Mouse (Mus musculus) activated CD4-positive, CD25-positive, alpha-beta regulatory T cell, adult 4 months (primary cell): ENCODE data around the gene Ctbp2. TPM values are rescaled to one million over a fixed set of nuclear protein-coding genes. Genes with fewer than 3 reads are reported as not detected.

ENCODE experiments used
- ATAC-seq: one replicate; pipeline ENCODE4 v1.8.0; 2017
- polyA plus RNA-seq, 2 experiments: library from polyadenylated mRNA; unstranded; fragments of 100-300 nt; shearing (Covaris generic); gene quantifications; one replicate each; pipeline ENCODE4 v1.2.1; 2017

The Ctbp2 gene
- polyA plus RNA-seq, 2 experiments from 2014 or later, result 1.6 to 4.4 TPM

GRCm38 (mm10) chr7:133002271-133002670, 121.9 kb downstream of the Ctbp2 start:
- ATAC-seq, result no peak

- ATAC-seq, result no peak
These were observed 122.8 kb downstream of the Ctbp2 start for GRCm38 (mm10) chr7:133001388-133001787.

GRCm38 (mm10) chr7:132999061-132999460, 125.1 kb downstream of the Ctbp2 start:
- no peak for ATAC-seq

- no peak for ATAC-seq
These were observed 125.5 kb downstream of the Ctbp2 start for GRCm38 (mm10) chr7:132998639-132999038.

GRCm38 (mm10) chr7:132996391-132996790, 127.8 kb downstream of the Ctbp2 start:
- ATAC-seq, result no peak

GRCm38 (mm10) chr7:132994628-132995191, 129.4 kb downstream of the Ctbp2 start:
- ATAC-seq, result no peak

GRCm38 (mm10) chr7:132994120-132994519, 130.0 kb downstream of the Ctbp2 start:
- no peak for ATAC-seq

- no peak for ATAC-seq
These were observed 131.1 kb downstream of the Ctbp2 start for GRCm38 (mm10) chr7:132992967-132993615.

GRCm38 (mm10) chr7:132991240-132991900, 132.8 kb downstream of the Ctbp2 start:
- no peak for ATAC-seq

GRCm38 (mm10) chr7:132989839-132990238, 134.3 kb downstream of the Ctbp2 start:
- ATAC-seq, result no peak

GRCm38 (mm10) chr7:132982639-132983038, 141.5 kb downstream of the Ctbp2 start:
- ATAC-seq, result no peak

- no peak for ATAC-seq
These were observed 146.2 kb downstream of the Ctbp2 start for GRCm38 (mm10) chr7:132977981-132978380.

GRCm38 (mm10) chr7:132976079-132976478, 148.1 kb downstream of the Ctbp2 start:
- ATAC-seq, result no peak

- no peak for ATAC-seq
These were observed 152.1 kb downstream of the Ctbp2 start for GRCm38 (mm10) chr7:132972079-132972478.

- ATAC-seq, result no peak
These were observed 158.4 kb downstream of the Ctbp2 start for GRCm38 (mm10) chr7:132965707-132966106.

- ATAC-seq, result no peak
These were observed 159.8 kb downstream of the Ctbp2 start for GRCm38 (mm10) chr7:132964395-132964794.

- no peak for ATAC-seq
These were observed 173.5 kb downstream of the Ctbp2 start for GRCm38 (mm10) chr7:132950613-132951012.

- no peak for ATAC-seq
These were observed 174.2 kb downstream of the Ctbp2 start for GRCm38 (mm10) chr7:132949968-132950367.

- no peak for ATAC-seq
These were observed 183.6 kb downstream of the Ctbp2 start for GRCm38 (mm10) chr7:132940569-132940968.

- no peak for ATAC-seq
These were observed 185.0 kb downstream of the Ctbp2 start for GRCm38 (mm10) chr7:132939118-132939517.
